Mouse (Mus musculus): ENCODE results near the gene Gm8906.
"Not testable (repeated sequence)": the region's sequence is repeated elsewhere in the genome, so short reads cannot be mapped to it uniquely, and the experiment has no call there.

The Gm8906 gene

DNA sequence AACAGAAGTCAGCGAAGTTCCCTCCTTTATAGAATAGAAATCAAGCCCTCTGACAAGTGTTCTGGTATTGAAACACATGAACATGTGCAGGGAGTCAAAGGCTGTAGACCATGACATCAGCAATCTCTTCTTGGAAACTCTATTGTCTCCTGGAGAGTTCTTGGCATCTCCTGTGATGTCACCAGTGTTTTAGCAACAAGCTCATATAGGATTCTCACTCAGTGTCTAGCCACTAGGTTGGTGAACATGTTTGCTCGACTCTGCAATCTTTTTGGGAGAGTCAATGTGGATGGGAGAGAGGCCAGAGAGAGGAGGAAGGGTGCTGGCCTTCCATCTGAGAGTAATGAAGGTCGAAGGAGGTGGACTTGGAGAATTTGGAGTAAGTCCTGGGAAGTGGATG, at the start of gene Gm8906:
Gene Gm8906, plus strand, starts transcription at position 301 of the 400 bp plus-strand sequence.
- DNase-seq, result not testable (repeated sequence)

Data from kidney, adult 18-20 months (tissue).